In genomic region chr17:33523918-33524755, GRCm38 (mm10) we compare ENCODE assay signal across 8 mouse cellular contexts. TPM values are rescaled to one million over a fixed set of nuclear protein-coding genes. Genes with fewer than 3 reads are reported as not detected.
DNase-seq lines count a peak whose midpoint lies in the region; ATAC-seq lines count a peak whose summit lies in the region.

TSS of gene Adamts10 (plus strand) at chr17:33524204.

- peak; percentile 73 for DNase-seq in MN1 (ENCODE audit: low spot score)
- DNase-seq in cerebellum, adult 9-11 months: peak; percentile 81
- peak; percentile 27 to 41 for DNase-seq in frontal cortex, postnatal 25 days (ENCODE audit: low spot score in 2 of 2)
- peak; percentile 15 for DNase-seq in left cerebral cortex, adult 11 months (ENCODE audit: low spot score)
- DNase-seq in lung, postnatal 4 days: peak; percentile 91 to 94
- DNase-seq in right cerebral cortex, adult 18-20 months: peak; percentile 27
- peak; percentile 47 for DNase-seq in urinary bladder, adult 2 months (ENCODE audit: low spot score)

- no peaks in the 10 kb centered on the region for H3K9me3 ChIP-seq in hindbrain, embryonic 13.5 days

- peaks cover 28% of the 10 kb centered on the region for H3K4me1 ChIP-seq in hindbrain, embryonic 13.5 days (replicated peaks)

- H3K27me3 ChIP-seq in hindbrain, embryonic 13.5 days: no peaks in the 10 kb centered on the region

- H3K27ac ChIP-seq in hindbrain, embryonic 13.5 days: peak within 1 kb of the TSS; percentile 80

- peak within 1 kb of the TSS; percentile 70 for H3K4me3 ChIP-seq in hindbrain, embryonic 13.5 days

- peak; percentile 55 for ATAC-seq in hindbrain, embryonic 13.5 days (ENCODE audit: low FRiP score)

- WGBS in hindbrain, embryonic 13.5 days: under 1% methylated on average over 44 of the region's 44 CpGs

- peaks cover 7% of the 10 kb centered on the region for H3K36me3 ChIP-seq in hindbrain, embryonic 13.5 days

- H3K4me2 ChIP-seq in hindbrain, embryonic 13.5 days: peak within 1 kb of the TSS; percentile 61

- peak within 1 kb of the TSS; percentile 82 for H3K9ac ChIP-seq in hindbrain, embryonic 13.5 days

RNA-seq across cellular contexts. Expression of gene Adamts10, which starts in this region (rescaled TPM):
- polyA plus RNA-seq in hindbrain, embryonic 13.5 days (2015; fragmentation: Nextera tagmentation; extraction: Ambion mirVana): 48.0 and 48.3 TPM in 2 replicates
- polyA plus RNA-seq in urinary bladder, adult 2 months (2012; rRNA removed): 78.8 and 99.6 TPM in 2 replicates

Comparison
In these comparisons a context has a peak if more than half of its experiments do, and no peak if none do; other contexts are left out.
1. Peak in every context shown above with its lines: DNase-seq, ATAC-seq, H3K4me3 ChIP-seq and H3K27ac ChIP-seq.
2. DNase-seq: peak in every context shown above with its lines; median percentile 92 in lung, postnatal 4 days; 81 in cerebellum, adult 9-11 months; 73 in MN1; 47 in urinary bladder, adult 2 months; 34 in frontal cortex, postnatal 25 days; 27 in right cerebral cortex, adult 18-20 months; 15 in left cerebral cortex, adult 11 months.